Mouse (Mus musculus) lung, adult 2 months (tissue): ENCODE measurements around the gene Sfrp5.
A peak's percentile ranks its signal among the peaks of the same experiment; 100 is the strongest.

Experiments used
- CTCF ChIP-seq: fragments of 200-500 bp; IDR thresholded peaks from 2 replicates; pipeline ENCODE4 v1.5.1; 2011; ENCODE audit warnings: mild to moderate bottlenecking, low read length, control low read depth; ENCODE audit not compliant: insufficient read depth
- POLR2A ChIP-seq: fragments of 200-500 bp; IDR thresholded peaks from 2 replicates; pipeline ENCODE4 v1.6.1; 2011; ENCODE audit warnings: low read depth, mild to moderate bottlenecking, control low read depth, low read length, borderline replicate concordance; ENCODE audit errors: extremely low read depth

DNA sequence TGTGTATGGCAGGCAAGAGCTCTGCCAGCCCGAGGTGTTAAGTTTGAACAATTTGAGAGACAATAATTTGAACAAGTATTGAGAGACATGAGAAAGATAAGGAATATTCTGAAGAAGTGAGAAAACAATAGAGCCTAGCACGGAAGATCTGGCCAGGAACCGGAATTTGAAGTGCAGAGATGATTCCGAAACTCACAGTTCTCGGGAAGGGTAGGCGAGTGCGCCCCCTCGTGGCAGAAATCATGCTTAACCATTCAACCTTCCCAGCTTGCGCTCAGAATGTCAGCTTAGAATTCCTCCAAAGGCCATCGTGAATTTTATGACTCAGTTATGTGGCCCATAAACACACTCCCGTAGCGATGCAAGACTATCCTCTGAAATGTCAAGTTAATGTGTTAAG is 35.9 kb downstream of the Sfrp5 start:
- peak; percentile 96 for TF ChIP-seq CTCF
- no peak for TF ChIP-seq POLR2A
